Mouse (Mus musculus) heart, postnatal 25 days (tissue): ENCODE measurements at regions not wholly inside any gene's neighbourhood (a gene's known extent, or its start where the extent isn't known, plus 50 kb on each side); places are given as distances from the start of the nearest gene placed in this dataset.
"Not testable (repeated sequence)": the region's sequence is repeated elsewhere in the genome, so short reads cannot be mapped to it uniquely, and the experiment has no call there.

Source experiments
- DNase-seq: peaks from one replicate; pipeline ENCODE4 v3.0.0; 2022; ENCODE audit warnings: low spot score
- intact Hi-C: fragments of 180-260 bp; cut with DNase I; formaldehyde crosslinking; loops from one replicate; pipeline ENCODE4 v1.15.1; 2025

DNA sequence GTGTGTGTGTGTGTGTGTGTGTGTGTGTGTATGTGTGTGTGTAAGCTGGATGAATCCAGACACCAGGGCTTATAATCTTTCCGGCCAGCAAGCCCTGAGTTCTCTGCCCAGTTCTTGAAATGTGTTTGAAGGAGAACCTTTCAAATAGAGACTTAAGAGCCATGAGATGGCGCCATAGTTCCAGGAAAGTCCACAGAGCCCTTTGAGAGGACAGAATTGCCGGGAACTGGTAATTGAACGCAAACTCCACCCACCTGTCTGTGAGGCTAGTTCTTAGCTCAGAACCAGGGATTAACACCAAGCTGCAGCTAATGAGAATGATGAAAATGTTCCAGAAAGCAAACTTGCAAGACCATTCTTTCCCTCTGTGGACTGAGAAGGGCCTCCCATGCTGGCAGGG, 72.2 kb downstream of the Trim42 start:
- intact Hi-C loops, result loop anchor here (10.0 kb wide), 1 partner anchor 737 kb away; the partner anchor contains the start of gene Clstn2
- no peak for DNase-seq

GRCm38 (mm10) chr9:97295770-97296169, 74.0 kb downstream of the Trim42 start:
- intact Hi-C loops, result loop anchor here (10.0 kb wide), 1 partner anchor 739 kb away; the partner anchor contains the start of gene Clstn2
- DNase-seq, result no peak

- no peak for DNase-seq
- intact Hi-C loops, result loop anchor here (10.0 kb wide), 1 partner anchor 743 kb away; the partner anchor contains the start of gene Clstn2
Measured at GRCm38 (mm10) chr9:97291870-97292269, 77.9 kb downstream of the Trim42 start.

DNA sequence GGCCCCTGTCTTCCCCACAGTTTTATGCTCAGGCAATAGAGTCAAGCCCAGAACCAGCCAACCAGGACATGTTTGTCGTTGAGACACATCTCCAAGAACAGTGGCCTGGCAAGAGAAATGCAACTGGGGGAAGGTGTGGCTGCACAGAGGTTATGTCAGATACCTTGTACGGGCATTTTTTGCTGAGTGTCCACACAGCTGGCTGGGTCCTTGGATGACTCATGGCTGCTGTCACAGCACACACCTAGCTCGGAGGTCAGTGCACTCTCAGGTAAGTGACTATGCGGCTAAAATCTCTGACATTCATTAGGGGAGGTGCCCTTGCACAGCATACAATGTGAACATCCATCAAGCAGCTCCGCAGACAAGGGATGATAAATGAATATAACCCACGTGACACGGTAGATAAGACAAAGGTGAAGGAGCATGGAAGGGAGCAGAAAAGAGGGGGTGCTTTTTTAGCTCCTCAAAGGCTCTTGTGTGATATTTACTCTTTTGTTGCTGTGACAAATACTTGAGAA, 85.4 kb downstream of the Trim42 start:
- DNase-seq, result no peak
- intact Hi-C loops, result no loop called here

DNA sequence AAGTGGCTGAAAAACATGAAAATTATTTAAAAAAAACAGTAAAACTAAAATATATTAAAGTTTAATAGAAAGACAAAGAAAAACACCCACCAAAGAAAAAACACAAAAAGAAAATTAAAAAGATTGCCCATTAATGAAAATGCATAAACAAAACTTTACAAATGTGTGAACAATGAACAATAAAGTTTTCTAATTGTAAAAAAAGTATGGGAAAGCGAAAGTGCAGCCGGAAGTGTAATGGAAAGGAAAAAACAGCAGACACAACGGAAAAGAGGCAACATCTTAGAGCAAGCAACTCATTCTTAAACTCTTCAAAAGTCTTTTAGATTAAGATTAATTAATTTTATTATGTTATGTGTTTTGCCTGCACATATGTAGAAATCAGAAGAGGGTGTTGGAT, 87.7 kb downstream of the Trim42 start:
- intact Hi-C loops, result no loop called here
- DNase-seq, result no peak

GRCm38 (mm10) chr9:97275449-97275848, 94.3 kb downstream of the Trim42 start:
- DNase-seq, intact Hi-C loops: not testable (repeated sequence)

DNA sequence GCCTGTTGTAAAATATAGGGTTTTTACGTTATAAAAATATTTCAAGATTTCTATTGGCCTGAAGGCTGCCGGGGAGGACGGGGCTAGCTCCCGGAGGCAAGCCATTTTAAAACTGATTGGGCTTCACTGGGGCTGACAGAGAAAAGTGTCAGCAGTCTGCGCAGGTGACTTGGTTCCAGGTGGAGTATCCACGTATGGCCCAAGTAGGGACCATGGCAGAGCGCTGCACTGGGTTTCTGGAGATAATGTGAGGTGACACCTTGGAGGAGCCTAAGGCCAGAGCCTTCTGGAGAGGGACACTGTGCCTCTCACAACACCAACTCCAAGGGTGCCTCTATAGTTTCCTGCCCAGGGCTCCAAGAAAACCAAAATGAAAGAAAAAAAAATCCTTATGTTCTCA, 95.9 kb downstream of the Trim42 start:
- intact Hi-C loops, result no loop called here
- DNase-seq, result no peak

DNA sequence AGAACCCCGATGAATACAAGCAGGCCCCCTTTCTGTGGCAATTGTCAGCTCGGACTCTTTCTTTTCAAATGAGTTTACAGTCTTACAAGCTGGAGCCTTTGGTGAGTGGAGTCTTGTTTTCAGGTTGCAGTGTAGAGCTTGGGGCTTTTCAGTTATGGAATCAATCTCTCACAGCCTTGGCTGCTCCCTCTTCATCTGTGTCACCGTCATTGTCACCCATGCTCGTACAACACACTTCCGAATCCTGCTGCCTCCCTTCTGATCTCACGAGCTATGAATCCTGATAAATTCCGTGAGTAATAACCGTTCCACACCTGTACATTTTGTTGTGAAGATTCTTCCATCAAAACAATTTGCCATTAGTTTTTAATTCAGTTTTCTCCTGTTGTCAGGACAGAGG, 97.7 kb downstream of the Trim42 start:
- no peak for DNase-seq
- intact Hi-C loops, result no loop called here

- DNase-seq, result no peak
- intact Hi-C loops, result no loop called here
Measured at GRCm38 (mm10) chr9:97247621-97248020, 122.1 kb downstream of the Trim42 start.

DNA sequence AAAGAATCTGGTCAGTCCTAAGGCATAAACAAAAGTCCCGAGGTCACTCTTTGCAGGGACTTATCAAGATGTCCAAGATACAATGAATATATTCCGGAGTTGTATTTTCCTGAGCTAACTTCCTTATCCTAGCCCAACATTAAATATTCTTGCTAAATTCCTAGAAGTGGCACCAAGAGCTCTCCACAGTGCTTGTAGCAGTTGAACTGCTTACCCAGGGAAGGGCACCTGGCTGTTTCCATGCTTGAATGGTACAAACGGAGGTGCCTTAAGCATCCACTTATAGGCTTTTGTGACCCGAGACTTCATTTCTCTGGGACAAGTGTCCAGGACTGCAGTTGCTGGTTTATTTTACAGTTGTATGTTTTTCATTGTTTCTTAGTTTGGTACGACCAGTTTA, 115.1 kb upstream of the Slc25a36 start:
- no peak for DNase-seq
- intact Hi-C loops, result no loop called here

DNA sequence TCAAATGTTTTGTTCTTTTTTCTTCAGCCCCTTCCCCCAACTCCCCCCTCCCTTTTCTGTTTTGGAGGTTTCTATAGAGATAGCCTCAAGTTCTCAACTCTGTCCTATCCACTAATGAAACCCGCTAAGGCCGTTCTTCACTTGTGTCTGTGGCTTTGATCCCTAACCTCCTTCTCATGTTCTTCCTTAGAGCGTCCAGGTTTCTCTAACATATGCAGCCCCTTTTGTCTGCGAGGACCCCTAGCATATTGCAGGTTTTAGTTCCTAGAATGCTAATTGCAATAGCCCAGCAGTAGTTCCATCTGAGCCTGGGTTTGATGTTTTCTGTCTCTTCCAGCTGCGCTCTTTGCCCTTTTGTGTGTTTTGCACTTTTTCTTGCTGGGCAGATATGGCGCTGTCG, 113.6 kb upstream of the Slc25a36 start:
- intact Hi-C loops, result no loop called here
- no peak for DNase-seq

DNA sequence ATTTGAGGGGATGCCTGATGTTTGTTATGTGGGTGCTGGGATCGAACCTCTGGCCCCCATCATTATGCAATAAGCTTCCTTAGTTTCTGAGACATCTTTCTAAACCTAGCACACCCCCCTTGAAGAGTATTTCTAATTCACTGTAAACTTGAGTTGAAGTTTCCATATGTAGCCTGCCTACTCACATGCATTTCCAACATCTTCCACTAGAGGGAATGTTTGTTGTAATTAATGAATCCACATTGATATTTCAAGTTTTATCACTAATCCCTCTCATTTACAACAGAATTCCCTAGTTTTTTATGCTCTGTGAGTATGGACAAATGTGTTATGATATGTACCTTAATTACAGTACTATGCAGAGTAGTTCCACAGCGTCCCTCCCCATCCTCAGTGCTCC, 103.8 kb upstream of the Slc25a36 start:
- intact Hi-C loops, result no loop called here
- DNase-seq, result no peak

- intact Hi-C loops, result no loop called here
- DNase-seq, result no peak
Measured at GRCm38 (mm10) chr9:97190321-97190860, 79.4 kb upstream of the Slc25a36 start.

DNA sequence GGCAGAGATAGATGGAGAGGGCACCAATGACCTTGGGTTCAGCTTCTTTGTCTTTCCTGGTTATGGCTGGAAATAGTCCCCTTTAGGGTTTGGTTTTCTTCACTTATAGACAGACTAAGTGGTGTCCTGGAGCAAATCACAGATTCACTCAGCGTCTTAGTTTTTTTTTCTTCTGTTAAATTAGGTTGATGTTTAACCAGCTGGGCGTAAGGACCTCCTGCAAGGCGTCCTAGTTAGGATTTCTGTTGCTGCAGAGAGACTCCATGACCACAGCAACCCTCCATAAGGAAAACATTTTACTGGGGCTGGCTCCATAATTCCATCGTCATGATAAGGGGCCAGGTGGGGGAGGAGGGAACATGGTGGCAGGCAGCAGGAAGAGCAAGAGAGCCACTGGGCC, 78.7 kb upstream of the Slc25a36 start:
- intact Hi-C loops, result no loop called here

DNA sequence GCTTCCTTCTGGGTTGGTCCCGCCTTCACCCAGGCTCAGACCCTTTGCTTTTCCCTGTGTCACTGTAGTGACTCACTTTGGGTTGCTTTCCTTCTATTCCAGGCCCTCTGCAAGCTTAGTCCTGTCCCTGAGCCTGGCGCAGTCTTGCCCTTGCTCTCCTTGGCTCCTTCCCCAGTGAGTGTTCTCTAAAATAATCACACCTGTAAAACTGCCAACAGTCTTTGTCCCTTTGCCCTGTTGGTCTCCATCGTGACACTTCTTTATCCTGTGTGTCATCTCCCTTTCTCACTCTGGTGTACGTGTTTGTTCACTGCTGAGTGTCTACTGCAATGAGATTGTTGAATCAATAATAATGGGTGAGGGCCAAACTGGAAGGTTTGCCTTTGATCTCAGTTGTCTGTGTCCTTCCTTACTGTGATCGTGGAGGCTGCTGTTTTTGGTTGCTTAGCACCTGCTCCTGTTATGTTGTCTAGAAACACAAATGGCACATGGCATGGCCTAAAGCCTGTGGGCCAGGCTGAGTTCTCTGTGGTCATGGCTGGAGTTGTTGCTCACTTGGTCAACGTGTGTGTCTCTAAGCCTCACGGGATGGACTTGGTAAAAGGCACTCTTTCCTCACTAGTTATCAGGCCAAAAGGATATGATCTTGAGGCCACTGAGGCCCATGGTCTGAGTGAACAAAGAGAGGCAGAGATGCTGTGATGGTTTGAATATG, 77.8 kb upstream of the Slc25a36 start:
- no peak for DNase-seq
- intact Hi-C loops, result no loop called here

More for the DNA sequence above, 78.7 kb upstream of the Slc25a36 start:
- DNase-seq, result no peak

DNA sequence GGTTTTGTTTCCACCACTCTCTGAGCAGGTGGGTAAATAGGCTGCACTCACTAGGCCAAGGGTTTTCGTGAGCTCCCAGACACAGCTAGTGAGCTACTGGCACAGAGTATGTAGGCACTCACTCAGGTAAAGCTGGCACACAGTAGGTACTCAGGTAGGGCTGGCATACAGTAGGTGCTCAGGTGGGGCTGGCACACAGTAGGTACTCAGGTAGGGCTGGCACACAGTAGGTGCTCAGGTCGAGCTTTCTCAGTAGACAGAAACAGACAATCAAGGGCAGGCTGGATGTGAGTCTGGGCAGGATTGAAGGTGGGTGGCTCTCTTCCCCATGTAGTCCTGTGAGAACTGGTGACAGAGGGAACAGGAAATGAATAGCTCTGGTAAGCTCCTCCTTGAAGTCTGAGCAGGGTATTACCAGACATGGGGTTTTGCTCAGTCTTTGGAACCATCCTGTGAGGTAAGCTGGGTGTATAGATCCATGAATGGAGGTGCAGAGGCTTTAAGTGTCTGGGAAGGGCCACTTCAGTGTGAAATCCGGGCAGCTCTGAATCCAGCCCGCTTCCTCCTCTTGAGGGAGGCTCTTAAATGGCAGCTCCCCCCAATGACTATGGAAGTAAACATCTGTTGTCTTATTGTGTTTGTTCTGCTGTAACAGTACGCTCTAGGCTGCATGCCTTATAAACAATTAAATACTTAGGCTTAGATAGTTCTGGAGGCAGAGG, 62.4 kb upstream of the Slc25a36 start:
- intact Hi-C loops, result loop anchor here (1.0 kb wide), 1 partner anchor 149 kb away; no protein-coding TSS in a partner anchor
- DNase-seq, result no peak

- intact Hi-C loops, result no loop called here
- DNase-seq, result no peak
Measured at GRCm38 (mm10) chr9:97172075-97172474, 61.1 kb upstream of the Slc25a36 start.

DNA sequence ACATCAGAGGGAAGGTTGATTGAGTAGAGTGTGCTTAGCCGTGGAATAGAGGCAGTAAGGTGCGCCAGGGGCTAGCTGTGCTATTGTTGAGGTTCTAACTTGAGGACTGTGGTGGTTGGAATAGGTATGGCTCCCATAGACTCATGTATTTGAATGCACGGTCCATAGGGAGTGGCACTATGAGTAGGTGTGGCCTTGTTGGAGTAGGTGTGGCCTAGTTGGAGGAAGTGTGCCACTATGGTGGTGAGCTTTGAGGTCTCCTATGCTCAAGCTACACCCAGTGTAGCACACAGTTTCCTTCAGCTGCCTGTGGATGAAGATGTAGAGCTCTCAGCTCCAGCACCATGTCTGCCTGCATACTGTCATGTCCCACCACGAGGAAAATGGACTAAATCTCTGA, 60.5 kb upstream of the Slc25a36 start:
- intact Hi-C loops, result no loop called here

GRCm38 (mm10) chr9:97170836-97171235, 59.9 kb upstream of the Slc25a36 start:
- intact Hi-C loops, result no loop called here
- no peak for DNase-seq

More for the DNA sequence above, 60.5 kb upstream of the Slc25a36 start:
- DNase-seq, result no peak

- intact Hi-C loops, result loop anchor here (2.0 kb wide), 2 partner anchors 80 to 246 kb away; no protein-coding TSS in a partner anchor
- DNase-seq, result no peak
Measured at GRCm38 (mm10) chr9:97162465-97162864, 51.5 kb upstream of the Slc25a36 start.
